Mouse (Mus musculus) MEL (cell line): ENCODE measurements around the gene Arl15. TPM values are rescaled to one million over a fixed set of nuclear protein-coding genes. Genes with fewer than 3 reads are reported as not detected.

Experiments used
- DNase-seq: peaks from one replicate; pipeline ENCODE4 v3.0.0; 2011; ENCODE audit warnings: low read depth, low spot score
- H3K27ac ChIP-seq: 2 replicates; pipeline ENCODE4 v1.5.1; 2012; ENCODE audit warnings: low read depth, mild to moderate bottlenecking, control low read depth, low read length, moderate library complexity; ENCODE audit not compliant: control insufficient read depth
- H3K27me3 ChIP-seq, 2 experiments: fragments of 150-350 bp in 1 of 2; sonication (generic) in 1 of 2; 2 replicates each; pipeline ENCODE4 v1.6.1; 2012; ENCODE audit warnings: low read length in 2 of 2, mild to moderate bottlenecking in 2 of 2, improper control_type of control experiment in 1 of 2, moderate library complexity in 1 of 2; ENCODE audit not compliant: insufficient read depth in 2 of 2, control insufficient read depth in 1 of 2
- H3K36me3 ChIP-seq, 2 experiments: 2 replicates each; pipeline ENCODE4 v1.6.1; 2012 to 2014; ENCODE audit warnings: low read length in 2 of 2, improper control_type of control experiment in 1 of 2, inconsistent platforms in 1 of 2, mild to moderate bottlenecking in 1 of 2; ENCODE audit not compliant: insufficient read depth in 2 of 2, control insufficient read depth in 1 of 2
- H3K4me1 ChIP-seq, 2 experiments: fragments of 150-350 bp in 1 of 2; sonication (generic) in 1 of 2; 2 replicates each; pipeline ENCODE4 v1.6.1; 2012; ENCODE audit warnings: low read length in 2 of 2, improper control_type of control experiment in 1 of 2, mild to moderate bottlenecking in 1 of 2; ENCODE audit not compliant: insufficient read depth in 2 of 2, control insufficient read depth in 1 of 2
- H3K4me3 ChIP-seq, 2 experiments: fragments of 150-350 bp in 1 of 2; sonication (generic) in 1 of 2; 2 replicates each; pipeline ENCODE4 v1.5.1; 2012; ENCODE audit warnings: low read depth in 2 of 2, low read length in 2 of 2, mild to moderate bottlenecking in 2 of 2, moderate library complexity in 2 of 2, control low read depth in 1 of 2, improper control_type of control experiment in 1 of 2; ENCODE audit not compliant: control insufficient read depth in 1 of 2, insufficient read depth in 1 of 2
- H3K79me2 ChIP-seq: 2 replicates; pipeline ENCODE4 v1.6.1; 2012; ENCODE audit warnings: mild to moderate bottlenecking, low read length, moderate library complexity; ENCODE audit not compliant: control insufficient read depth, poor library complexity, insufficient read depth
- H3K9ac ChIP-seq: 2 replicates; pipeline ENCODE4 v1.6.1; 2012; ENCODE audit warnings: low read depth, mild to moderate bottlenecking, control low read depth, low read length, moderate library complexity; ENCODE audit not compliant: control insufficient read depth, poor library complexity, severe bottlenecking
- H3K9me3 ChIP-seq: fragments of 150-350 bp; sonication (generic); replicated peaks from 2 replicates; pipeline ENCODE4 v1.6.1; 2012; ENCODE audit warnings: mild to moderate bottlenecking, low read length, improper control_type of control experiment, moderate library complexity; ENCODE audit not compliant: insufficient read depth
- E2F4 ChIP-seq: IDR thresholded peaks from 2 replicates; pipeline ENCODE4 v1.6.1; 2011; ENCODE audit warnings: low read depth, low read length, improper control_type of control experiment, borderline replicate concordance
- EP300 ChIP-seq, 2 experiments: IDR thresholded peaks; 2 replicates each; pipeline ENCODE4 v1.6.1; 2011; ENCODE audit warnings: improper control_type of control experiment in 2 of 2, low read length in 2 of 2, low read depth in 1 of 2, mild to moderate bottlenecking in 1 of 2
- ETS1 ChIP-seq: IDR thresholded peaks from 2 replicates; pipeline ENCODE4 v1.6.1; 2012; ENCODE audit warnings: low read depth, mild to moderate bottlenecking, inconsistent platforms, low read length, improper control_type of control experiment, moderate library complexity
- GABPA ChIP-seq: IDR thresholded peaks from 2 replicates; pipeline ENCODE4 v1.6.1; 2012; ENCODE audit warnings: low read depth, mild to moderate bottlenecking, inconsistent platforms, low read length, improper control_type of control experiment, moderate library complexity
- GATA1 ChIP-seq: IDR thresholded peaks from 2 replicates; pipeline ENCODE4 v1.6.1; 2011; ENCODE audit warnings: low read depth, low read length, improper control_type of control experiment
- HCFC1 ChIP-seq: IDR thresholded peaks from 2 replicates; pipeline ENCODE4 v1.6.1; 2012; ENCODE audit warnings: low read depth, mild to moderate bottlenecking, inconsistent platforms, low read length, improper control_type of control experiment, moderate library complexity
- MAX ChIP-seq: IDR thresholded peaks from 2 replicates; pipeline ENCODE4 v1.6.1; 2011; ENCODE audit warnings: low read length, improper control_type of control experiment
- MAZ ChIP-seq: IDR thresholded peaks from 2 replicates; pipeline ENCODE4 v1.6.1; 2012; ENCODE audit warnings: low read depth, mild to moderate bottlenecking, inconsistent platforms, low read length, improper control_type of control experiment
- MYC ChIP-seq: IDR thresholded peaks from 2 replicates; pipeline ENCODE4 v1.6.1; 2011; ENCODE audit warnings: low read depth, mild to moderate bottlenecking, low read length, improper control_type of control experiment, moderate library complexity
- POLR2AphosphoS2 ChIP-seq: IDR thresholded peaks from 2 replicates; pipeline ENCODE4 v1.6.1; 2011; ENCODE audit warnings: low read length, improper control_type of control experiment
- POLR2AphosphoS5 ChIP-seq: IDR thresholded peaks from 2 replicates; pipeline ENCODE4 v1.6.1; 2012; ENCODE audit warnings: low read depth, borderline replicate concordance, mild to moderate bottlenecking, inconsistent platforms, low read length, moderate library complexity, mixed read lengths
- RAD21 ChIP-seq: IDR thresholded peaks from 2 replicates; pipeline ENCODE4 v1.6.1; 2011; ENCODE audit warnings: mild to moderate bottlenecking, low read depth, low read length, improper control_type of control experiment
- RCOR1 ChIP-seq: IDR thresholded peaks from 2 replicates; pipeline ENCODE4 v1.6.1; 2012; ENCODE audit warnings: low read depth, mild to moderate bottlenecking, inconsistent platforms, low read length, improper control_type of control experiment
- SIN3A ChIP-seq: IDR thresholded peaks from 2 replicates; pipeline ENCODE4 v1.6.1; 2012; ENCODE audit warnings: low read length, improper control_type of control experiment, inconsistent platforms
- SMC3 ChIP-seq: IDR thresholded peaks from 2 replicates; pipeline ENCODE4 v1.6.1; 2011; ENCODE audit warnings: low read depth, low read length, improper control_type of control experiment
- TAL1 ChIP-seq: IDR thresholded peaks from 2 replicates; pipeline ENCODE4 v1.6.1; 2012; ENCODE audit warnings: mild to moderate bottlenecking, inconsistent platforms, low read length, moderate library complexity, mixed read lengths
- TBP ChIP-seq: IDR thresholded peaks from 2 replicates; pipeline ENCODE4 v1.8.0; 2011; ENCODE audit warnings: low read depth, low read length, improper control_type of control experiment
- TCF12 ChIP-seq: IDR thresholded peaks from 2 replicates; pipeline ENCODE4 v1.6.1; 2014; ENCODE audit warnings: low read depth, mild to moderate bottlenecking, inconsistent platforms, low read length, improper control_type of control experiment, moderate library complexity
- UBTF ChIP-seq: IDR thresholded peaks from 2 replicates; pipeline ENCODE4 v1.6.1; 2012; ENCODE audit warnings: low read depth, mild to moderate bottlenecking, inconsistent platforms, low read length, improper control_type of control experiment, moderate library complexity, borderline replicate concordance; ENCODE audit not compliant: insufficient read depth
- USF1 ChIP-seq: IDR thresholded peaks from 2 replicates; pipeline ENCODE4 v1.6.1; 2014; ENCODE audit warnings: low read depth, mild to moderate bottlenecking, inconsistent platforms, low read length, improper control_type of control experiment, moderate library complexity
- ZKSCAN1 ChIP-seq: IDR thresholded peaks from 2 replicates; pipeline ENCODE4 v1.6.1; 2012; ENCODE audit warnings: low read depth, mild to moderate bottlenecking, inconsistent platforms, low read length, improper control_type of control experiment, moderate library complexity
- ZNF384 ChIP-seq: IDR thresholded peaks from 2 replicates; pipeline ENCODE4 v1.6.1; 2012; ENCODE audit warnings: low read depth, mild to moderate bottlenecking, inconsistent platforms, low read length, improper control_type of control experiment
- polyA plus RNA-seq, 2 experiments: library from polyadenylated mRNA; stranded (reverse) in 1 of 2; unstranded in 1 of 2; fragments of >175 nt in 1 of 2; fragments of >200 nt in 1 of 2; gene quantifications; 2 replicates each; pipeline versions ENCODE4 v1.2.1 to v1.2.4; 2012; ENCODE audit warnings: low replicate concordance in 2 of 2, low read depth in 1 of 2; ENCODE audit not compliant: insufficient read length in 2 of 2, insufficient read depth in 1 of 2, missing spikeins in 1 of 2
- total RNA-seq: library from RNA; depleted of rRNA; stranded (reverse); fragments of 300-350 nt; gene quantifications from 2 replicates; pipeline ENCODE4 v1.2.3, GENCODE M21; 2012

The Arl15 gene
- total and polyA plus RNA-seq, 3 experiments, result 3.6 to 5.8 TPM; not detected in 1

- H3K4me3 ChIP-seq, result no peak overlapping the region
- H3K79me2 ChIP-seq, result no peaks in the 10 kb centered on the region
- no peaks in the 10 kb centered on the region for H3K27me3 ChIP-seq
- TF ChIP-seq ZKSCAN1 (no peak), UBTF (no peak), EP300 (IDR thresholded peaks at IDR 0.05; ENCODE audit: low read depth in 1 of 2, low read length in 2 of 2) (no peak), TAL1 (no peak), RCOR1 (no peak), SMC3 (no peak), POLR2AphosphoS5 (no peak), POLR2AphosphoS2 (no peak), SIN3A (no peak), TBP (no peak), ZNF384 (no peak), HCFC1 (no peak), MAZ (no peak), TCF12 (no peak), GABPA (no peak)
- peaks cover 0 to 19% of the 10 kb centered on the region in 2 experiments; a peak in 2 of 4 replicates for H3K36me3 ChIP-seq
- peaks cover 11% of the 10 kb centered on the region in 2 experiments for H3K4me1 ChIP-seq
- DNase-seq, result no peak
- no peaks in the 10 kb centered on the region for H3K9me3 ChIP-seq
- no peak overlapping the region for H3K27ac ChIP-seq
- no peak overlapping the region for H3K9ac ChIP-seq
These were observed 142.9 kb downstream of the Arl15 start for GRCm38 (mm10) chr13:113937231-113937630.

GRCm38 (mm10) chr13:113938561-113938960 is 144.3 kb downstream of the Arl15 start:
- Histone ChIP-seq H3K9me3 (no peaks in the 10 kb centered on the region), H3K4me3 (no peak overlapping the region)
- no peak for TF ChIP-seq EP300 (IDR thresholded peaks at IDR 0.05; ENCODE audit: low read depth in 1 of 2, low read length in 2 of 2)
- TF ChIP-seq RCOR1, result no peak
- no peak for TF ChIP-seq E2F4
- TF ChIP-seq, all 39 proteins: peak for 0
- Histone ChIP-seq H3K9ac (no peak overlapping the region), H3K36me3 (peaks cover 0 to 15% of the 10 kb centered on the region in 2 experiments; a peak in 2 of 4 replicates), H3K27ac (no peak overlapping the region), H3K79me2 (no peaks in the 10 kb centered on the region), H3K4me1 (peaks cover 7 to 8% of the 10 kb centered on the region in 2 experiments; a peak in 2 of 4 replicates), H3K27me3 (no peaks in the 10 kb centered on the region)
- DNase-seq, result no peak

GRCm38 (mm10) chr13:113939097-113939496 is 144.8 kb downstream of the Arl15 start:
- peak; percentile 26 for DNase-seq
- Histone ChIP-seq H3K79me2 (no peaks in the 10 kb centered on the region), H3K27ac (no peak overlapping the region), H3K27me3 (no peaks in the 10 kb centered on the region), H3K9ac (no peak overlapping the region), H3K36me3 (peaks cover 0 to 11% of the 10 kb centered on the region in 2 experiments; a peak in 2 of 4 replicates), H3K9me3 (no peaks in the 10 kb centered on the region), H3K4me3 (no peak overlapping the region), H3K4me1 (peaks cover 6 to 7% of the 10 kb centered on the region in 2 experiments; a peak in 2 of 4 replicates)
- TF ChIP-seq POLR2AphosphoS2 (no peak), HCFC1 (no peak), TCF12 (peak; percentile 40; the same call in 1 of the 2 replicates), EP300 (IDR thresholded peaks at IDR 0.05; ENCODE audit: low read depth in 1 of 2, low read length in 2 of 2) (peak in 1 of 2 experiments; percentile 25; a peak in 1 of 4 replicates), MAX (no peak), ETS1 (0 out of 2 replicates have a peak, but pooled peaks have one; percentile 14), GATA1 (peak; percentile 62), RAD21 (no peak), GABPA (no peak), MAZ (no peak), E2F4 (no peak), USF1 (no peak), MYC (no peak)
